Mouse (Mus musculus): ENCODE measurements around the gene Cttnbp2.
A peak's percentile ranks its signal among the peaks of the same experiment; 100 is the strongest.

Gene Cttnbp2

DNA sequence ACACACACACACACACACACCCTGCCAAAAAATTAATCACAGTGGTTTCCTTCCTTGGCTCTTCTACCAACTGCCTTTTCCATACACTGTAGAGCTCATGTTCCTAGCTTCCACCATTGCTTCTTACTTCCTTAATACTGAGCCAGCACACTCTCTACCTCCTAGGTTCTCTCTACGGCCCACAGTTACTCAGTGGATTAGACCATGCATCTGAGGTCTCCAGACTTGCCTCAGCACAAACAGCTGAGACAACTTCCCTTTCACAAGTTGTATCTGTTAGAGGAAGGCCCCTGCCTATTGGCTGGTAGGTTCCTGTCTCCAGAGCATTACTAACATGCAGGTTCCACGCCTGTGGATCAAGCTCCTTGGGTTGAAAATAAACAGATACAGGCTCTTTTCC lies 45.4 kb downstream of the Cttnbp2 start:
- no peak for DNase-seq (ENCODE audit: low spot score in 2 of 2)

DNA sequence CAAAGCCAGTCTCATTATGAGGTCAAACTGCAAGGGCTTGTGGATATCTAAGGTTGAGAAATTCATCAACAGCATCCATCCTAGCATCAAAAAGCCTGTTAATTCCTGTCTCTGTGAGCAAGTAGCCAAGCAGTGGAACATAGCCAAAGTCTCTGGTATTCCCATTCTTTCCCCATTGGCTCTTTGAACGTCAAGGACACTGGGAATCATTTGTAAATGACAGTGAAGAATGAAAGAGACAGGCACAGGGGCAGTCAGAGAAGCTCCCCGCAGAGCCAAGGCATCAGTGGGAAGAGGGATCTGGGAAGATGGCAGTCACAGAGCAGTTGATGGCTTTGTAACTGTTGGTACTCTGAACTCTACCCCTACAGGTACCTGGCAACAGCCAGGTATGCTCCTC lies 46.9 kb downstream of the Cttnbp2 start:
- no peak for DNase-seq (ENCODE audit: low spot score in 2 of 2)

DNA sequence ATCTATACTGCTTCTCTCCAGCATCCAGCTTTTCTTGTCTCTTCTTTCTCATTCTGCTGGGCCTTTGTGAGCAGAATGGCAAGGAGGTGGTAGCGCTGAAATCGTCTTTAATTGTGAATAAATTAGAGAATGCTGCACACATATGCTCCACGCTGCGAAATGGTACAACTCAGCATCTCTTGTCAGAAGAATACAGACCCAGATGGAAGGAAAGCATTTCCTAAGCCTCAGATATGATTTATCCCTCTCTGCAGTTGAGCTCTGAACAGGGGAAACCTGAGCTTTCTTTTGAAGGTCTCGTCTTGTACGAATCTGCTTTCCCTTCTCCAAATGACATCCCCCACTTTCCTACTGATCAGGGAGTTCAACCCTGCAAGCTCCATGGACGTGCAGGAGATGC lies 48.4 kb downstream of the Cttnbp2 start:
- DNase-seq (ENCODE audit: low spot score in 2 of 2), result no peak

DNA sequence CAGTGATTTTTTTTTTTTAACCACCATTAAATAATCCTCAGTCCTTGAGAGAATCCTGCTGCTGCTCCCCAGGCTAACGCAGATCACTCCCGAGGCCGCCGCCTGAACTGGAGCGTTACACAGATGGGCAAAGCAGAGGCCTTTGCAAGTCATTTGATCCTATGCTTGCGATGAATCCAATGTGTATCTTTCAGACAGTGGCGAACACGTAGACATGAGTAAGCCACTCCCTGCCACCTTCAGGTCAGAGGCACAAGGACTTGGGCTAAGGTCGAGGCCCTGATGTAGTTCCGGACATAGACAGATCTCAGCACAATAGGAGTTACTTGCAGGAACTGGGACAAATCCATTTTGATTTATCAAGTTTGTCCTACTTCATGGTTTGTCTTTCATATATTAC lies 49.0 kb downstream of the Cttnbp2 start:
- no peak for DNase-seq (ENCODE audit: low spot score in 2 of 2)

DNA sequence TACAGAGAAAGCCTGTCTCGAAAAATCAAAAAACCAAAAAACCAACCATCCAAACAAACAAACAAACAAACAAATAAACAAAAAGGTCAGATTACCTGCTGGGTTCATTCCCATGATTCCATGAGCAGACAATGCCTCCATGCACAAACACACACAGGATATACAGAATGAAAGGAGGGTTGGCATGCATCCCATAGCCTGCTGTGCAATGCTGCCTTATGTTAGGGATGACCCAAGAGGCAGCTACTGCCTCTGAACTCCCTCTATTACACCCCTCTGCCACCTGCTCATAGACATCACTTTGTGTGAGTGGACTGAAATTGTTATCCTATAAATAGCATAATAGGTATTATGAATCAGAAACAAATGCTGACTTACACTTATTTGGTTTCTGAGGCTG lies 55.0 kb downstream of the Cttnbp2 start:
- no peak for DNase-seq (ENCODE audit: low spot score in 2 of 2)

DNA sequence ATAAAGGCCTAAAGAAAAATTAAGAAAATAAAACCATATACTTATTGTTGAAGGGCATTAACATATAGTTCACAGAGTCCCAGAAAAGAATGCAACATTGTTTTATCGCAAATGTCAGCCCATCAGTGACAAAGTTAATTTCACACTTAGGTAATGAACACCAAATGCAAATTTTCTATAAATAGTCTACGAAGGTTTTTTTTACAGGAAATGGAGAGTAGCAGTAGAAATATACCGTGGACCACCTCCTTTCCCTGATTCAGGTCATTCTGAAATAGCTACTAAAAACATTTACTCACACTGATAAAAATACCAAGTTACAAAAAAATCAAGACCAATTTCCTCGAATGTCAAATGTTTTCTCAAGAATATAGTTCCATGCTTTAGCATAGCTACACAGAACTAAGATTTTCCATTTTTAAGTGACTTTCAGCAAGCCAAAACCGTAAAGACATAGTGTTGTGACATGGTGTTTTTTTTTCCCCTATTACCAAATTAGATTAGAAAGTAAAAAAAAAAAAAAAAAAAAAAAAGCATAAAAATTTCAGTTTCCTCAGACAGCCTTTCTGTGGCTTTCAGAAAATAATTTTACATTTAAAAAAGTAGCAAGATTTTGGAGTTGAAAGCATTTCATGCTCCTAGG lies 64.0 kb downstream of the Cttnbp2 start:
- no peak for DNase-seq (ENCODE audit: low spot score in 2 of 2)

DNA sequence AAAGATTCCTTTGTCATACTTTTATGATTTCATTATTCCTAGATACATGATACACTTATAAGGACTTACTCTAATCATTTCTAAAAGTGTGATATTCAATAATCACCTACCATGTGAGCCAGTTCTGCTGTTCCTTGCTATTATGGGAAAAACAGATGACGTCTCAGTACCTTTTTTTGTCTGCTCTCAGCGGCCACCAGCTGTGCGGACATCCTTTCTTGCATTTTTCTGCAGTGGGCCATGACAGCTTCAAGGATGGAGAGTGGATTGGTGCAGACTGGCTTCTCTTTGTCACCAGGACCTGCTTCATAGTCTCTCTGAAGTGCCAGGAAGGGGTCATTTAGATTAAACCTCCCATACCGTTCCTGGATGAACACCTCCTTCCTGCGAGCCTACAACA lies 66.6 kb downstream of the Cttnbp2 start:
- no peak for DNase-seq (ENCODE audit: low spot score in 2 of 2)

DNA sequence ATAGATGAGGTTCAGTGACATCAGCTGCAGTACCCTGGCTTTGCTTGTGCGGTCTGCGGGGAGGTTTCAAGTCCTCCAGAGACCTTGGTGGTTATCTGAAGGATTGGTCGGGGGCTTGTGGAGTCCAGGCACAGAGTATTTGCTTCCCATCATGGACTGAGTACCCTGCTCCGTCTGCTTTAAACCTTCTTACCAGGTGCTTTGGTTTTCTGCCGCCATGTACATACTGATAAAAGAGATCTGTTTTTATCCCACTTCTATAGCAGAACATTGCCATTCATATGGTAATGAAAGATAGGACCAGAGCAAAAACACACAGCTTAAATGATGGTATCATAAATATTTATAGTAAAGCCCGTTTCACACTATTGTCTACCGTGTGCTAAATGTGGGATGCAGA lies 67.7 kb downstream of the Cttnbp2 start:
- no peak for DNase-seq (ENCODE audit: low spot score in 2 of 2)

DNA sequence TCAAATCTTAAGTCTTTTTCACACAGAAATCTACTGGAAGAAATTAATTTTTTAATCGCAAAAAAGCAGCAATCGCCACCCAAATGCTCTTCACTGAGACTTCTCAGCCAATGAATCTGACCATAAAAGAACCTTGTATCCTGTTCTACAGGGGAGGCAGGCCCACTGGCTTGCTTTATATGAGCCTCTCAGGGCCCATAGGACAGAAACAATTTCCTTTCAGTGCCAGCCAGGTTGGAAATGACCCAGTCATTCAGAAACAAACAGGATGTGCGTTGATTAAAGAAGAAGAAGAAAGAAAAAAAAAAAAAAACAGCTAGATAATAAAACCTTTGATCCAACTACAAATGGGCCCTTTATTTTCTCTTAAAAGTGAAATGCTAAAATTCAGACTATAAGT lies 68.3 kb downstream of the Cttnbp2 start:
- DNase-seq (ENCODE audit: low spot score in 2 of 2), result no peak

DNA sequence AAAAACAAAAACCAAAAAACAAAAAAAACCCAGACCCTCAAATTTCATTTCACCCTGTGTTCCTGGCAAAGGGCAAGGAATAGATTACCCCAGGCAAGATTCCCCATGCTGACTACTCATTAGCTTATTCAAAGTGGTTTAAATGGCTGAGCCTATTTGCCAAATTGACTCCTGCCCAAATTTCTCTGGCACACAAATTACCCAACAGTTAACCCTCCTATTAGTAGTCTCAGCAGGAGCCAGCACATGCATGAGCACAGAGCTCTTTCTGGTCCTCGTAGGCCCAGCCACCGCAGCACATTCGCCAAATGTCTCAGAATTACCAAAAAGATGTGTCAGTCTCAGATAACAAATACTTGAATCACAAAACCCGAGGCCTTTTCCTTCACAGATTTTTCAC lies 68.9 kb downstream of the Cttnbp2 start:
- DNase-seq (ENCODE audit: low spot score in 2 of 2), result peak in 1 of 2 experiments; percentile 65

DNA sequence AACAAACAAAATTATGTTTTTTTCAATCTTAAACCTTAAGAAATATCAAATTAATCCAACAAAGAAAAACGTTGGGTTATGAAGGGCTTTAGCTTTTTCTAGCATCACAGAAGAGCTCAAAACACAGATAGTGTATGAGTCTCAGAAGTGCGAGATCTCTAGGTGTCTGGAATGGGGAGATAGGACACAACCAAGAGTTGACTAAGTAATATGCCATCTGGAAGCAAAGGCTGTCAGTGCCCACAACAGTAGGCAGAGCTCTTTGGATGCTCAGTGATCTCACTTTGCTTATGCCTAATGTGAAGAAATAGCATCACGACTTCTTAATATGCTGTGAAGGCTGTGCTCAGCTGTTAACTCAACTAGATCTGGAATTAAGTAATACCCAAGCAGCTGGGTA lies 72.3 kb downstream of the Cttnbp2 start:
- no peak for DNase-seq (ENCODE audit: low spot score in 2 of 2)

DNA sequence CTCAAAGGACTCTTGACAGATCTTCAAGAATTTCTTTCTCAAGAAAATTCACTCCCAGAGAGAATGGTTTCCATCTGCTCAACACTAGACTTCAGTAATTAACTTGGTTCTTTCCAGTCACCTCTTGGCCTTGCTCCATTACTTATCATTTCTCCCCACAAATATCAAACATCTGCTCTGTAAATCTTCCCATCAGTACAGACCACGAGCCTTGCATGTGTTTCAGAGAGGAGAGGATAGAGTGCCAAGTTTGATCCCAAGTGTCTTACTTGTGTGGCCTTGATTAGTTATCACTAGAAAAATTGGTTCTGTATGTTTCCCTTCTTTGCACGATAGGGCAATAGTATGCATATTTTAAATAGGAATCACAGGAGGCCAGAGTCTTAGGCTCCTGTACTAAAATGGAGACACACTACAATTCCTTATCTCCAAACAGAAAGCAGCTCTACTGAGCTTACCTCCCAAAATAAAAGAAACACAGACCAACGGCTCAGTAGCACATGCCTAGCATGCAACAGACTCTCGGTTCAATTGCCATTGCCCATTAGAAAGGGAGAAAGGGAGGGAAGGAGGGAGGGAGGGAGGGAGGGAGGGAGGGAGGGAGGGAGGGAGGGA lies 73.6 kb downstream of the Cttnbp2 start:
- no peak for DNase-seq (ENCODE audit: low spot score in 2 of 2)

DNA sequence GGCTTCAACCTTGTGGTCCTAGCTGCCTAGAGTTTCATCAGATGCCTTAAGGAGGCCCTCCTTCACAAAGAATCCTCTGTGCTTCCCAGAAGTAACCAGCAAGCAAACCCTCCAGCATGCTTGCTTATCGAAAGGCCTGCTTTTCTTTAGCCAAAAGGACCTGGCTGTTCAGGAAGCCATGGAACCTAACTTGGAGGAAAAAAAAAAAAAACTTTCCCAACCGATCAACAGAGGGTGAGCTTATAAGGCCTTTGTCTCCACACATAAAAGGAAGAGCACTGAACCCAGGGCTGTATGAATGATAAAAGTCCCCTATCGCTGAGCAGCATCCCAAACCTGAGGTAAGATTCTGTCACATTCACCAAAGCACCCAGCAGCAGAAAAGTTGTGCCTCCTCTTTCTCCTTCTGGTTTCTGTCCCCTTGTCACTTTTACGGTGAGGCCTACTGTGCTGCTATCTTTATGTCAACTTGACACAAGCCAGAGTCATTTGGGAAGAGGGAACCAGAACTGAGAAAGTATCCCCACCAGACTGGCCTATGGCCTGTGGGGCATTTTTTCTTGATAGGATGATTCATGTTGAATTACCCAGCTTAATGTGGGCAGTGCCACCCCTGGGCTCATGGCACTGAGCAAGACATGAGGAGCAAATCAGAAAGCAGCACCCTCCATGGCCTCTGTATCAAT lies 78.4 kb downstream of the Cttnbp2 start:
- no peak for DNase-seq (ENCODE audit: low spot score in 2 of 2)

DNA sequence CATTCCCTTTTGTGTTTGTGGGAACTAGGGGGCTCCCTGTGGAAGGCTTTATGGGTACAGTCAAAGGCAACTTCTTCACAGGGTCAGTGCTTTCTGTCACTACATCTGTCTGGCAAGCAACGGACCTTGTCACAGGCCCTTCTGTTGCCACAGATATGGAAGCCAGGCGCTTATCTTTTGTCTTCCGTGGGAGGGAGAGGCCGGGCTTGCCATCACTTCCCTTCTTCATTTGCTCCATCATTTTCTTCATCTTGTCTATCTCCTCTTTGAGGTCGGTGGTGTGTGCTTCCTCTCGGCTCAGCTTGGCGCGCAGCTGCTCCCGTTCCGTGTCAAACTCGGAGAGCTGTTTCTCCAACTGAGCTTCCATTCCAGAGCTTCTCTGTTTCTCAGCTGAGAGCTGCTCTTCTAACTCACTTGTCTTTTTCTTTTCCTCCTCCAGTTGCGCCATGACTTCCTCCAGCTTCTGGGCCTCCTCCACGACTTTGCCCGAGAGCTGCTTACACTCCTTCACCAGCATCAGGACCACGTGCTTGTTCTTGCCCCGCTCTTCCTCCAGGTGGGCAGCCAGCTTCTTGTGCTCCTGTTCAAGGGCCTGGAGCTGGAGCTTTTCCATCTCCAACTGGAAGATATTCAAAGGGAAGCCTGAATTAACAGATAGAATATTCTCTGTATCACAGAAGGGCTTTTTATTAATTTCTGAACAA lies 79.7 kb downstream of the Cttnbp2 start:
- no peak for DNase-seq (ENCODE audit: low spot score in 2 of 2)

DNA sequence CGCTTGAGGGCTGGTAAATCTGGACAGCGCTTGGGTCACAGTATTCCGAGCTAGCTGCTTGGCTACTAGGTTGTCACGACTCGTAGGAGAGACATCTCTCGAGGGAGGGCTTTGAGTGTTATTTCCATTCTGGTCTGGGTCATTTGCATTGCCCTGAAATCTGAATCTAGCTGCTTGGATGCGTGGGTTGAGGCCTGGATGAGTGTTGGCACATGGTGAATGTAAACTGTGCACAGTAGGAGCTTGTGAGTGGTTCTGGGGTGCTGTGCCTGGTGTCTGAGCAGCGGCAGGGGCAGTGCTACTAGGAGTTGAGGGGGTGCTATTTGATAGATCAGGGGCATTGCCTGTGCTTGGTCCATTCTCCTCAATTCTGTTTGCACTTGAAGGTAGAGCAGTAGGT lies 80.3 kb downstream of the Cttnbp2 start:
- no peak for DNase-seq (ENCODE audit: low spot score in 2 of 2)

DNA sequence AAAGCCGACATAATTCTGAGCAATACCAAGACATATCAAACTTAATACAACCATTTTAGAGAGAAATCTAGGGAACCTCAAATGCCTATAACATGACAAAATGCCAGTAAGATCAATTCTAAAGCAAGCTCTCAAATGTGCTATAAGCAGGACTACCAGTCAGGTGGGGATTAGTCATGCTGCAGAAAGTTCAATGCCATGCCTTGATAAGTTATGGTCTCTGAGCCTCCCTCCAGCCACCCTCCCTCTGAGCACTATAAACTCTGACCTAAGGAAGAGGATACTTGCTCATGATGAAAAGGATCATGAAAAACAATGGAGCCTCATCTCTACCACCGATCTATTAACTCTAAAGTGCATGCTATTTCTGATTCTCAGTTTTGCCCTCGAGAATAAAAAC lies 82.3 kb downstream of the Cttnbp2 start:
- DNase-seq (ENCODE audit: low spot score in 2 of 2), result no peak

DNA sequence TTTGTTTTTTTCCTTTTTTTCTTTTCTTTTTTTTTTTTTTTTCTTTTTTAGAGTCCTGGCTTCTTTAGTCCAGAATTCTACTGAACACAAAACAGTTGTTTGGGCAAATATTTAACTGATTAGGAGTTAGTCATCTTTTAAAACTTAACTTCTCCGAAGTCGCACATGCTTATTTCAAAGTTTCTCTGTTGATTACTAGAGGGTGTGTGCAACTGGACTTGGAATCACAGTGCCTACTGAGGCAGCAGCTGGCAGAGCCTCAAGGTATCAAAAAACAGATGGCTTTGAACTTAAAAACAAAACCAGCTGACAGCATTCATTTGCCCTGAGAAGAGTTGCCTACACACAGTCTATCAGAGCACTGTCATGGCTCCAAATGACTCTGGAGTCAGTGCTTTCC lies 82.8 kb downstream of the Cttnbp2 start:
- no peak for DNase-seq (ENCODE audit: low spot score in 2 of 2)

DNA sequence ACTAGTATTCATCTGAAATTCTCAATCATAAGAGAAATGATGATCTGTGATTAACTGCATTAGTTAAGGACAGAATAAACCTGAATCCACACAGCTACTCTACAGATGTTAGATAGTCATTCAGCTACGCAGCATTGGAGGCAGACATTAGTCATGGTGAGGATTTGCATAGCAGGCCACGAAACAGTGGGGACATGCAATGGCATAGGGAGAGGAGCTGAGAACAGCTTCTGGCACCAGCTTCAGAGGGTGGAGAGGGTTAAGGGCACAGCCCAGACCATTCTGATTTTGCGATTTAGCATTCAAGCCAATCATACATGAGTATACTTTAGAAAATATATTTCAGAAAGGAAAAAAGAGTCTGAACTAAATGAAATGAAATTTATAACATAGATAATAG lies 84.6 kb downstream of the Cttnbp2 start:
- no peak for DNase-seq (ENCODE audit: low spot score in 2 of 2)

DNA sequence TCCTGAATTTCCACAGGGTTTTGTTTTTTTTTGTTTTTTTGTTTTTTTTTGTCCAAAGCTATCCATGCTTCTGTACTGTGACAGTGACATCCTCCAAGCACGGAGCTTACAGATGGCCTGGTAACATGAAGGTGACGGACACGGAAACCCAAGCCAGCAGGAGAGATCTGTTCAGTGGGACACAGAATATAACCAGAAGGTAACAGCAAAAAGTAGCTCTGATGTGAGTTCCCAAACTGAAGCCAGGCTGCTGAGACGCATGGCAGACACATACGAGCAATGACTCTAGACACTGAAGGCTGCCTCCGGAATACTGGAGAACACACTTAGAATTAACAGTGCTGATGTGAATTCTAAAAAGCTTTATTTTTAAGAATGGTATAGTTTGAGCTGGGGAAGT lies 89.8 kb downstream of the Cttnbp2 start:
- DNase-seq (ENCODE audit: low spot score in 2 of 2), result no peak

DNA sequence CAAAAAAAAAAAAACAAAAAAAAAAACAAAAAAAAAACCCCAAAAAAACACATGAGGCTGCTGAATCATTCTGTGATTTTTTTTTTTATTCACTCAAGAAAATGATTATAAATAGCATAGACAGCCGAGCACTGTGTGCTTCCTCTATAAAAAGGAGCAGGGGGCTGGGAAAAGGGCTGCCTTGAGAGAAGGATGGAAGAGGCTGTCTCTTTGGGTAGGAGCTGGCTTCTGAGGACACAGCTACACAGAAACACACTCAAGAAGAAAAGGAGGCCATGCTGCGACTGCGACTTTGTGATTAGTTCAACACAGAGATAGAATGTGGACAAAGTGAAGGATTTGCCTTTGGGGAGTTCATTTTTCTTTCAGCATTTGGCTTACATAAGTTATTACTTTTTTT lies 90.3 kb downstream of the Cttnbp2 start:
- peak; percentile 45 to 57 for DNase-seq (ENCODE audit: low spot score in 2 of 2)

DNA sequence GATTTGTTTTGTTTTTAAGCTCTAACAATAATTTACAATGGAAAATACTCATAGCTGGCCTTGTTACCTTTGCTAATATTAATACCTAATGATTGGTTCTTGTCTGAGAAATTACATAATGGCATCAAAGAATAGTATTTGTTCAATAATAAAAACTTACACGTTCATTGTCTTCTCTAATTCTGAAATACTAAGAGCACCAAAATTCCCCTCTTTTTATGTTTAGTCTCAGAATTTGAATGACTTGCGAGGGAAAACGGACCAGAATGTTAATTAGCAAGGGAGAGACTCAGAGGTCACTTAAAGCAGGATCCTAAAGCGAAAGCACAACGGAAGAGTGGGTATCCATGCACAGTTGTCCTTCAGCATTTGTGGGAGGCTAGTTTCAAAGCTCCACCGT lies 91.5 kb downstream of the Cttnbp2 start:
- DNase-seq (ENCODE audit: low spot score in 2 of 2), result no peak

DNA sequence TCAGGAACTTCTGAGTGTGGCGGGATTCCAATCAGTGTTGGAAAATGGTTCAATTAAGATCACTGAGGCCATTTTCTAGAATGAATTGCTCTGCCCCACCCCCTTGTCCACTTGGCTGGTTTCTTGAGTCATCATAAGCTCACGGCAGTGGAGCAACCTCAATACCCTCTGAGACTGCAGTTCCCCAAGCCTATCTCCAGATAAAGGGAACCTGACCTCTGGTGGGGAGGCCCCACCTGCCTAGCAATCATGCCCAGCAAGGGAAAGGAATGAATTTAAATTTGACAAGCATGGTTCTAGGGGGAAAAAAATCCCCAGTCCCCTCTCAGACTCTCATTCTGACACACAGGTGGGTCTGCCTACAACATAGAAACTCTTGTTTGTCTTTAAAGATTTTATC lies 93.1 kb downstream of the Cttnbp2 start:
- DNase-seq (ENCODE audit: low spot score in 2 of 2), result no peak

DNA sequence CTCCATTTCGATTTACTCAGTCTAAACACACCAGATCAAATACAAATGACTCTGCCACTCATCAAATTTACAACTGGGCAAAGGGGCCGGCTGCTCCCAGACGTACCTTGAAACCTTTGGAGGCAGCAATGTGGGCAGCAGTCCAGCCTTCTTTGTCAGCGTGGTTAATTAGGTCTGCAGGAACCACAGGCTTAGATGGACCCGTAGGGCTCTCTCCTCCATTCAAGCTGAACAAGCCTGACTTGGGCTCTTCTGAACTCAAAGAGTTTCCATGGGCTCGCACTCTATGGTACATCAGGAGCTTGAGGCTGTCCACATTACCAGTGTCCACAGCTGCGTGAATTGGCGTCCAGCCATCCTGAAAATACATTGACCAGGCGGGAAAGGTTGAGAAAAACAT lies 94.0 kb downstream of the Cttnbp2 start:
- no peak for DNase-seq (ENCODE audit: low spot score in 2 of 2)
